Mouse (Mus musculus) kidney, postnatal 36 days (tissue): Measurements from ENCODE around the gene Abhd8.
A peak's percentile ranks its signal among the peaks of the same experiment; 100 is the strongest.

Experiments used
- DNase-seq, 2 experiments: peaks; one replicate each; pipeline ENCODE4 v3.0.0; 2021 to 2022; ENCODE audit warnings: mixed read lengths in 2 of 2

Abhd8 gene

DNA sequence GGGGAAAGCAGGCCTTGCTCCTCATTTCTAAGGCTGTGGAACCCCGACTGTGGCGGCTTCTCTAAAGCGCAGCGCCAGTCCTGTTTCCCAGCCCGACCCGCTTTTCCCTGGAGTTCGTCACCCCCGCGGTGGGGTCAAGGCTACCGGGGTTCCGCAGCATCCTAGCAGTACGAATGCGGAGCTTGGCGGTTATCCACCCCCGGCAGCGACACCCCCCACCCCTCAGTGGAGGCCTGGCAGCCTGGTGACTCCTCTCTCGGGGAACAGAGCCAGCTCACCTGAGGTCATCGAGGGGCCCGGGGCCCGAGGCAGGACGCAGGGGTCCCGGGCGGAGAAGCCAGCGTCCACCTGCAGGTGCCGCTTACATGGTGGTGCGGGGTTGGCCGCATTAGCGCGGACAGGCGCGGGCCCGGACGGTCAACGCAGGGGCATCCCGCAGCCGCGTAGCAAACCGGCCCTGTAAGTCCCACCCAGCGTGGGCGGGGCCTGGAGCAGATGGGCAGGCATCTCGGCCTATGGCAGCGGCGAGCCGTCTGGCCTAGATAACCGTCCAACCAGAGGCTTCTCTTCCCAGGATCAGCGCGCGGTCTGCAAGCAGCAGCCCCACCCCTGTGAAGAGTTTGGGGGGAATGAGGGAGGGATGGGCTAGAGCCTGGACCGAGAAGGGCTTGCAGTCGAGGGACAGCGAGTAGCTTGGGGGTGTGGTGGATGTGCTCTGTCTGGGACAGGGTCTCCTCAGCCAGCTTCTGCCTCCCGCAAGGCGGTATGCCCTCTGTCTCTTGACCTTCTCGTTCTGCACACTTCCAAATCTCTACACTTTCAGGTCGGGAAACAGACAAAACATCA, at the start of gene Abhd8:
Gene Abhd8 (minus strand): TSS at position 468 of the 846 bp plus-strand sequence.
- DNase-seq = peak; percentile 98

DNA sequence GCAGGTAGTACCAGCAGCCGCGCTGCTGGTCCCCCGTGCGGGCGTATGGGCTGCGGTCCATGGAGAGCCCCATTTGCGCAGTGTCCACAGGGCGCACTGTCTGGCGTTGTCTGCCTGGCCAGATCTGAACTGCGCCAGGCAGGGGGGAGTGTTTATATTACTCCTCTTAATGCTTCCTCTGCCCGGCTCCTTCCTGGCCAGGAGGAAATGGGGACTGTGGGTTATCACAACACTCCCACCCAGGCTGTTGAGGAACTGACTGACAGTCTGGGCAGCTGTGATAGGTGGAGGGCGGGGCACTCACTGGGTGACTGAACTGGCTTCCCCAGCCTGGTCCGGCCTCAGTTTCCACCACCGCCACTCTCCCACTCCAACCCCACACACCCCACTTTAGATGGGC, 48.2 kb upstream of the Abhd8 start, which contains the start of gene Plvap:
Gene Plvap (minus strand): TSS at position 109 of the 400 bp plus-strand sequence.
- DNase-seq = peak; percentile 75 to 79

DNA sequence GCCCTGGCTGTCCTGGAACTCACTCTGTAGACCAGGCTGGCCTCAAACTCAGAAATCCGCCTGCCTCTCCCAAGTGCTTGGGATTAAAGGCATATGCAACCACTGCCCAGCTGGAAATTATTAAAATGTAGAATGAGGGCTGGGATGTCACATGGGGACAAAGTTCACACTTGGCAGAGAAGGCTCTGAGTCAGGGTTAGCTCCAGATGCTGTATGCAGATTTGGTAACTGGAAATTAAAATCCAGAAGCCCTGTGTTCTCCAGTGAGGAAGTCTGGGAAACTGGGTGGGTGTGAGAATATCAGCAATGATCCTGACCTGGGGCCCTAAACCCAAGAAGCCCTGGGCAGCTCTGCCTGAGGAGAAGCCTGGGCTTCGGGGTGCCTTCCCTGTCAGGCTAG, 45.9 kb upstream of the Abhd8 start:
- no peak for DNase-seq

DNA sequence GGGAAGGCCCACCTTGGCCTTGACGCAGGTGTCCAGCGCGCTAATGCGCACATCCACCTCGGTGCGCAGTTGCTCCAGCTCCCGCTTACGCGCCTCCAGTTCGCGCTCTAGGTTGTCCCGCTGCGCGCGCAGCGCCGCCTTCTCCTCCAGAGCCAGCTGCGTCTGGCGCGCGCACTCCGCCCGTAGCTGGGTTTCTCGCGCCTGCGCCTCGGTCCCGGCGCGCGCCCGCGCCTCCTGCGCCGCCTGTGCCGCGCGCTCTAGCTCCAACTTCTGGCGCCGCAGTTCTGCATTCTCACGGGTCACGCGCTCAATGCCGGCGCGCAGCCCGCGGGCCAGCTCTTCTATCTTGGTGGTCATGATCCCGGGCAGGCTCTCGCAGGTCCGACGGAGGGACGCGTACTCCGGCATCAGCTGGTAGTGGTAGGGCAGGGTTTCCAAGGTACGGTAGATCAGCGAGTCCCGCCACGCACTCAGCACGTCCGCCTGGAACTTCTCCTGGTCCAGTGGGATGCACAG, 44.2 kb upstream of the Abhd8 start:
- peak; percentile 70 to 85 for DNase-seq

DNA sequence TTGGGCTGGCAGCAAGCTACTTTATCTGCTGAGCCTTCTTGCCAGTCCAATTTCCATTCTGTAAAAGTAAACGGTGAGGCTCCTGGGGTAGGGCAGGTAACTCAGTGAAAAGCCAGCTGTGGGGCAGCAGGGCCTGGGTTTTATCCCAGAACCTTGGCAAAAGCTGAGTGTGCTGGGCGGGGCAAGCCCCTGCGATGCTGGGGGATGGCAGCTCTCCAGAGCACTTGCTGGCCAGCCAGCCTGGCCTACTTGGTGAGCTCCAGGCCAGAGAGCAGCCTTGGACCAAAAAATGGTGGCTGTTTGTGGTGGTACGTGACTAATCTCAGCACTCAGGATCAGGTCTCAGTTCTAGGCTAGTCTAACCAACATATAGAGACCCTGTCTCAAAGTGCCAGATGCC, 42.5 kb upstream of the Abhd8 start:
- DNase-seq = peak in 1 of 2 experiments; percentile 45

DNA sequence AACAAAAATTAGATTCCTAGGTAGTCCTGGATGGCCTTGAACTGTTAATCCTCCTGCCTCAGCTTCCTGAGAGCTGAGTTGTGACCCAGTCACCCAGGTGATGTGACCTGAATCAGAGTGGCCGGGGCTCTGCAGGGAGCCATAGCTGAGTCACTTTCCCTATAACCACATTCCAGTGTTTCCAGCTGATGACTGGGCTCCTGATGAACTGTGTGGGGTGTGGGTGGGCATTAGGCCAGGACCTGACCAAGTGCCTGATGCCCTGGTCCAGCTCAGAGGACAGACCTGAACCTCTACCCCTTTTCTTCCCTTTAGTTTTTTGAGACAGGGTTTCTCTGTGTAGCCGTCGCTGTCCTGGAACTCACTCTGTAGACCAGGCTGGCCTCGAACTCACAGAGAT, 41.9 kb upstream of the Abhd8 start:
- DNase-seq = no peak

DNA sequence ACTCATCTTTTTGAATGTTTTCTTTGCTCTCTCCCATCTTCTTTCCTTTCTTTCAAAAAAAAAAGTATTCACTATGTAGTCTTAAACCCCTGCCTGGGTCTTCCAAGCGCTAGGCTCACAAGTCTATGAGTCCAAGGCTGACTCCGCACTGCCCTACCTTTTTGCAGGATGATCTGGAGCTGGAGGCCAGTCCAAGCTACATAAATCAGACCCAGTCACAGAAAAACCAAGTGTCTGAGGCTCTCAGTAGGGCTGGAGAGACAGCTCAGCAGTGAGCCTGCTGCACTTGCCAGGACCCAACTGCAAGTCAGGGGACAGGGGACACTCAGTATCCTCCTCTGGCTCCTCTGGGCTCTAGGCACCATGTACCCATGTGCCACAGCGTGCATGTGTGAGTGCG, 40.9 kb upstream of the Abhd8 start:
- DNase-seq = no peak

DNA sequence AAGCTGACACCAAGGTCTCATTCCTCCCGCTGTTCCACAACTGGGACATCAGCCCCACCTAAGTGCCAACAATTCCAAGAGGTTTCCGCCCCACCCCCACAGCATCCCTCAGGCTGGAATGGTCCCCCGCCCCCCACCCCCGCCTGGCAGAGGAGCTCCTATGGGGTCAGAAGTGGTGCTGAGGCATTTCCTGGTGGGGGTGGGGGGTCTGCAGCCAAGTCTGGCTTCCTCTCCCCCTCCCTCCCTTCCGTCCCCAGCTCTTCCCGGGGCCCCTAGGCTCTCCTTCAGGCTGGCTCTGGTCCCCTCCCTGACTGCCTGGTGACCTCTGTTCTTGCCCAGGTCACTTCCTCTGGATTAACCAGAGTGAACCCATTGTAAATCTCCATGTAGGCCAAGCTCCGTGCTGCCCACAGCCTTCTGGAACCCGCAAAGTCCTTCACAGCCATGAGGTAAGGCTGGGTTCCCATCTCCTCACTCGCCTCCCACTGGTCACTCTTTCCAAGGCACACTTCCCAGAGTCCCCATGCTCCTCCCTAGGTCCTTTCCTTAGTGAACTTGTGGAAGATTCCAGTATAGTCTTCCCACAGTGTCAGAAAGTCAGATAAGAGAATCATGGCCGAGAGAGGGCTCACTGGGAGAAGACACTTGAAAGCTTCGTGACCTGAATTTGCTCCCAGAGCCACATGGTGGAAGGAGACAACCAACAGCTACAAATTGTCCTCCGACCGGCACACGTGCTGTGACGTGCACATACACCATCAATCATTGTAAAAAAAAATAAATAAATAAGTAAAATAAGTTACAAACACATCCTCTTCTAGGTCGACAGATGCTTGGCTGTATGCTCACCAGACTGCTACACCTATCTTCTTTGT, 35.6 kb upstream of the Abhd8 start:
- DNase-seq = peak; percentile 77 to 82

DNA sequence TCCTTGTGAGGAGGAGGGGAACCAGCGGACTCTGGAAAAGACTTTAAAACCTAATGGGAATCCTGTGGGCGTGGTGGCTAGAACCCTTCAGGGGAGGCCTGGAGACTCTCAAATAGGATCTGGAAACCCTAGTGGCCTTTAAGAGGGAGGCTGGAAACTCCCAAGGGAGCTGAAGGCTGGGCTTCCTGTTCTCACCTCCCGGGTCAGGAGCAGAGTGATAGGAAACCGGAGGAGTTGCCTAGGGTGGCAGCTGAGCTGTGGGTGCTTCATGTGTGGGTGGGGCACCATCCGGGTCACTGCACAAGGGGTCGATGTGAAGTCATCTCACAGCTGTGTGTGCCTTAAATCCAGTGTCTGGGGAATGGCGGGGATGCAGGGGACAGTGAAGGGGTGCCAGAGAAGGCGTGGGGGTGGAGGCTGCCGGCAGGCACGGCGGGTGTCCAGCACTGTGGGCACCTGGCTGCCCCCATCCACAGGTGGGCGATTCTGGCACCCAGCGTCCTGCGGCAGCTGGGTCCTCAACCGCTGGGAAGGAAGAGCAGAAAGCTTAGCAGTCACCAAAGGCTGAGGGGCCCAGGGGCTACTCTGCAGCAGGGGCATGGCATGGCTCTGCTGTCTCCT, 34.5 kb upstream of the Abhd8 start:
- DNase-seq = peak; percentile 73 to 85

DNA sequence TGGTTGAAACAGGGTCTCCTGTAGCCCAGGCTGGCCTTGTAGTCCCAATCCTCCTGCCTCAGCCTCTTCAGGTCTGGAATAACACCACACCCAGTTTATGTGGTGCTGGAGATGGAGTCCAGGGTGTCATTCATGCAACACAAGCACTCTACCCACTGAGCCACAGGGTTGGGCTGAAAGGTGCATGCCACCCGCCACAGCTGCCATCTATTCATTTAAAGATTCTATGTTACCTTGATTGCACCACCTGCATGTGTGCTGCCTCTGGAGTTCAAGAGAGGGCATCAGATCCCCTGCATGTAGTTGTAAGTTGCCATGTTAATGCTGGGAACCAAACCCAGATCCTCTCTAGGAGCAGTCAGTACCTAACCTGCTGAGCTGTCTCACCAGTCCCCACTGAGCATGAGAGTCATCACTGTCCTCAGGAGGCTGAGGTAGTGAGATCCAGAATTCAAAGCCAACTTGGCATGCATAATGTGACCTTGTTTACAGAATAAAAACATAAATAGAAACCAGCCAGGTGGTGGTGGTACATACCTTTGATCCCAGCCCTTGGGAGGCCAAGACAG, 33.7 kb upstream of the Abhd8 start:
- DNase-seq = no peak

DNA sequence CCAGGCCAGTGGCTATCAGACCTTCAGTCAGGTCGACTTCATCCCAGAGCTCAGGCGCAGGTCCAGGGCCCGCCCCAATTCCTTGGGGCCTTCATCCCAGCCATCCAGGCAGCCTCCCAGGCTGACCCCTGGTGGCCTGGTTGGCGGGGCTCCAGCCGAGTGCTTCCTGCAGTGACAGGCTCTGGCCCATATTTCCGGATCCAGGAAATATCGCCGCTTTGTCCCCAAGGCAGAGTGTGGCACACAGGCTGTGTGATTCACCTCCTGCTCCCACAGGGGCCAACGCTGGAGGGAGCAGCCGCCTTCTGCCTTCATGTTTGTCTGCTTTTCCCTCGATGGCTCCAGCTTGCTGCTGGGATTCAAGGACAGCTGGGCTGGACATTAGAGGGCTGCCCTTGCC, 33.0 kb upstream of the Abhd8 start:
- DNase-seq = peak; percentile 95 to 97

DNA sequence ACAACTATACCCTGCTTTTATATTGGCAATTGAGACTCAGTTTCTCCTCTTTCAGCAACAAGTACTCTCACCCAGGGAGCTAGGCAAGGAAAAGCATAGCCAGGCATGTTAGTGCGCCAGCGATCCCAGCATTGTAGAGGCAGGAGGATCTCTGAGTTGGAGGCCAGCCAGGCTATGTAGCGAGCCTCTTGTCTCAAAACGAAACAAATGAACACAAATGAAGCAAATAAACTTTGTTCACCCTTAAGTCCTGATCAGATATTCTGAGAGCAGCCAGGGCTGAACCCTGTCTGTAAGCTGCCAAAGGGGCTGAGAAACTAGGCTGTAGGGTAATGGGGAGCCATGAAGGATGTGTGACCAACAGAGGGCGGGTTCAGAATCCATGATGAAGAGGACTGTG, 32.4 kb upstream of the Abhd8 start:
- peak in 1 of 2 experiments; percentile 54 for DNase-seq

DNA sequence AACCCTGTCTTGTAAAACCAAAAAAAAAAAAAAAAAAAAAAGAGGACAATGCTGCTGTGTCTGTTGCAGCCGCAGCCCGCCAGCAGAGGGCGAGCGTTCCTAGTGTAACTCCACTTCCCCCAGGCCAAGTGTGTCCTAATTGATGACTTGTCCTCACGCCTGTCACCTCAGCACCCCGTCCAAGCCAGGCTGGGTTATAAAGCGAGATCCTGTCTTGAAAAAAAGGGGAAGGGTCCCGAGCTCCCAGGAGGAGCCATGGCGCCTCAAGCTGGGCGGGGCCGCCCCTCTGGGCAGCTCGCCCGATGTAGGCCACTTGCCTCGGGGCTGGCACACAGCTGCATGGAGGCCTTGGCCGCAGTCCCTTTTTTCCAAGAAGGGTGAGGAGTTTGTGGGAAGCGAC, 31.6 kb upstream of the Abhd8 start:
- peak; percentile 90 to 94 for DNase-seq

DNA sequence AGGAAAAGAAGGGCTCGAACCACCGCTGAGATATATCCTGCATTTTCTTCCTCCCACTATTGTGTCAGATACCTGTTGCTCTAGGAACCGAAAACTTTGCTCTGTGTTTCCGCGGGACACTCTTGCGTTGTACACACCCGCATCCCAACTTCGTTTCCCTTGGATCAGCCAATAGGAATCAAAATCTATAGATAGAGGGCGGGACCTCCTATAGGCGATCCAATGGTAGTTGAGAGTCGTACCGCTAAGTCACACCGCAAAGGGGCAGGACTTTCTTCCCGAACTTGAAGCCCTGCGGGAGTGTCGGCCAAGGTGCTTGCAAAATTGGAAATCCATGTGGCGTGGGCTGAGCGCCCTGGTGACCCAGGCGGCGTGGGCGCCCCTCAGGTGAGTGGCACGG, 25.0 kb upstream of the Abhd8 start:
- peak; percentile 88 to 94 for DNase-seq

DNA sequence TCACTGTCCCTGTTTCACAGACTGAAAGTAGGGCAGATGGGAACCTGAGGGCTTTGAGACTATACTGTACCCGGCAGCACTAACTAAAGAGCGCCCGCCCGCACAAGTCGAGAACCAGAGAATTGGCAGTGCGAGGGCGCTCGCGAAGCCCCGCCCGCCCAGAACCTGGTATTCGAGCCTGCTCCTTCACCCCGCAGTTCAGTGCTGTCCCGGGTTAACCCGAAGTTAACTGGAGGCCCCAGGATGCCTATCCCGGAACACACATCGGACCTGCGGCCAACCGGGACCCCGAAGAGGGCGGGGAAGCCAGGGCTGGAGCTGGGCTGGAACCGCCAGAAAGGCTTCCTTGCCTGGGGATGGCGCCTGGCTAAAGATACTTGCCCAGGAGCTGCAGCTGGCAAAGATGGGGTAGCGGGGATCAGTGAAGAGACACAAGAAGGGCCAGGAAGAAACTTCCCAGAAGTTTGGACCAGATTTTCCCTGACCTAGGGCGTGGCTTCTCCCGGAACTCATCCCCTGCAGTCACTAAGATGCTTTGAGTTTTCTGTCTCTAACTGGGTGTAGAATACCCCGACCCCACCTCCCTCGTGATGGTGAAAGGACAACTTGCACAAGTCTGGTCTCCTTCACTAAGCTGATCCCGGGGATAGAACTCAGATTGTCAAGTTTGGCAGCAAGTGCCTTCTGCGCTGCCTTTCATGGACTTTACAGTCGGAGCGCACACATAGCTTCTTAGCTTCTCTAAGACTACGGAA, 24.4 kb upstream of the Abhd8 start, which contains the start of gene Gtpbp3:
Gene Gtpbp3 (plus strand): TSS at position 413 of the 755 bp plus-strand sequence.
- DNase-seq = peak; percentile 92 to 93

DNA sequence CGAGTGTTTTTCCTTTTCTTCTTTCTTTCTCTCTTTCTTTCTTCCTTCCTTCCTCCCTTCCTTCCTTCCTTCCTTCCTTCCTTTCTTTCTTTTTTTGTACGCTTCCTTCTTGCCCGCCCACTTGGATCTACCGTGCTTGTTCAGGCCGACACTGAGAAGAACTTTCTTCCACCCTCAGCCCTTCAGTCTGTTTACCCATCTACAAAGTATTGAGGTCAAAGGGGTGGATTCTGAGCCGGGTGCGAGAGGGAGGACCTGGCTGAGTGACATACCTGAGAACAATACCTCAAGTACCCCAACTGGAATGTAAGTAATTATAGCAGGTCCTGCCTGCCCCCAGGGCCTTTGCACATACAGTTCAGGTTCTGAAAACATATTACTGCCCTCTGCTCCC, 22.7 kb upstream of the Abhd8 start:
- DNase-seq = no peak

DNA sequence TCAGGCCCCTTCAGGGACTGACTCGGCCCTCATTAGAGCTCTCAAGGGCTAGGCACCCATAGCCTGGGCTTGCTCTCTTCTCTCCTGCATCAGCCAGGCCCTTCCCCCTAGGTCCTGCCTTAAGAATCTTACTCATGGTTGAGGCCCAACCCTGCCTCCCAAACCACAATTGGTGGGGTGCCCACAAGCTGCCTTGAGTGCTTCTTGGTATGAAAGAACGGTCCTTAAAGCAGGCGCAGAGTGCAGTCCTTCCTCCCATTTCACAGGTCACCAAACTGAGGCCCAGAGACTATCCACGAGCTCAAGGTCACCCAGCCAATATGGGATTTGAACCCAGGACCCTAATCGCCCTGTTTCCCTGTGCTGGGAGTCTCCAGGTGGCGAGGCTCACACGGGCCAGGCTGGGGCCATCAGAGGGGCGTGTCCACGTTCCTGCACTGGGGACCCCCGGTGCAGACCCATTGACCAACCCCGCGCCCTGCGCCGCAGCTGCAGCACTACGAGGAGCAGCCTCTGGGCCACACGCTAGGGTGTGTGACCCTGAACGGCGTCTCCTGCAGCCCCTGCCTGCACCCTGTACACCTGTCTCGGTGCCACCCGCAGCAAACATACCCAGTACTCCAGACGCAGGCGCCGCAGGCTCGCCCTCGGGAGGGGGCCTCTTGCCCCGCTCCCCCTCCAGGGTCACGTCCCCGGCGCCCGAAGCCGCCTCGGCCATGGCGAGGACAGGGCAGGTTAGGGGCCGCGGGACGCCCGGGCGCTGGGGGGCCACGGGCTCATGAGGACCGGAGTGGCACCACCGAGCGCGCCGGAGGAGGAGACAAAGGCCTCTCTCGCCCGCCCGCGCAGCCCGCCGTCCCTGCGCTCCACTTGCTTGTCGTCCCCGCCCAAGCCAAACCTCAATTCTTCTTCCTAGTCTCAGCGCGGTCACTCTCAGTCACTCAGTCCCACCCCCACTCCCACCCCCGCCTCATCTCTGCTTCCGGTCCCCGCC, 22.0 kb upstream of the Abhd8 start, which contains the start of gene Ano8:
Gene Ano8 (minus strand): TSS at position 822 of the 994 bp plus-strand sequence.
- peak; percentile 91 to 93 for DNase-seq

DNA sequence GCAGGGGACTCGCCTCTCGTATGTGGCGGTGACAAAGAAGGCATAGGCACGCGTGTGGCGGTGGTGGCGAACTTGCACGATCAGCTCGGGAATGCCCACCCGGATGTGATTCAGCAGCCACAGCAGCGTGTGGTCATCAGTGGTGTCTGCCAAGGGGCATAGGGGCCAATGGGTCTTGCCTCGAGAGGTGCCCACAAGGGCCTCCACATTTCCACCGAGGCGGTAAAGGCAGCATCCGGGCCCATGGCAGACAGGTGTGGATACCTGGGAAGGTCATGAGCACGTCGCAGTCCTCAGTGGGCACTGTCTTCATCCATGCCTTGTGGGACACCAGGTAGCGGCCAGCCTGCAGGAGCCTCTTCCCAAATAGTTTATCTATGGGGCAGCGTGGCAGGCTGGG, 21.3 kb upstream of the Abhd8 start:
- no peak for DNase-seq

DNA sequence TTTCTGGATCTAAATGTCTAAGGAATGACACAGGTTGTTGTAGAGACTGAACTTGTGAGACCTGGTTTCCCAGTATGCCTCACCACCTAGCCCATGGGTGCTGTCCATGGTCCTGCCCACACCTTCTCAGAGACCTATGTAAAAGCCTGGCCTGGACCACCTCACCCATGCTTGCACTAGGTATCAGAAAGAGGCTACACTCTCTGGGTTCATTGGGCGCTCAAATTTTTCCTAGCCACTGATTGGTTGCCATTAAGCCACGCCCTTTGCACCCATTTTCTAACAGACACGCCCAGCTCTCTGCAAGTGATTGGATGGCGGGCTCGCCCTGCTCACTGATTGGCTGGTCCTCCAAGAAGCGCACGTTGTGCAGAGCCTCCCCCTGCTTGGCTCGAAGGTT, 20.5 kb upstream of the Abhd8 start:
- peak; percentile 59 to 86 for DNase-seq

DNA sequence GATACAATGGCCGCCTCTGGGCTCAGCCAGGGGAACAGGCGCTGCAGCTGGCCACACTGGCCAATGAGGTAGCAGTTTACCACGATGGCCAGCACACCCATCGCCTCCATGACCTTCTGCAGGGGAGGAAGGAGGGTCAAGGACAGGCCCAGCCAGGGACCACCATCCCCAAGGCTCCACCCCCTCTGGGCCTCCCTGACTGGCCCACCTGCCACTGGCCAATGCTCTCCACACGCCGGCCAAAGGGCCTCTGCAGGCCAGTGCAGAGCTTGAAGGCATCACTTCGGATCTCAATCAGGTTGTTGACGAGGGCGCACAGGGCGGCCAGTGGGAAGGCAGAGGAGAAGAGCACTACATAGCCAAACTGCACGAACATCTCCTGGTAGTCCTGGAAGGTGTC, 15.5 kb upstream of the Abhd8 start:
- no peak for DNase-seq
